Mouse (Mus musculus): ENCODE measurements around the gene Dnah11.

GRCm38 (mm10) chr12:117980315-117980714 is 218.5 kb downstream of the Dnah11 start:
- TF ChIP-seq POLR2A (IDR thresholded peaks at IDR 0.05; ENCODE audit: borderline replicate concordance, low read depth, low read length) = no peak
- no peak for TF ChIP-seq CTCF (IDR thresholded peaks at IDR 0.05; ENCODE audit: low read depth, low read length)

Data from bone marrow macrophage, adult 2 months (primary cell).